ENCODE assay signal across 17 mouse cellular contexts in the genomic region with DNA sequence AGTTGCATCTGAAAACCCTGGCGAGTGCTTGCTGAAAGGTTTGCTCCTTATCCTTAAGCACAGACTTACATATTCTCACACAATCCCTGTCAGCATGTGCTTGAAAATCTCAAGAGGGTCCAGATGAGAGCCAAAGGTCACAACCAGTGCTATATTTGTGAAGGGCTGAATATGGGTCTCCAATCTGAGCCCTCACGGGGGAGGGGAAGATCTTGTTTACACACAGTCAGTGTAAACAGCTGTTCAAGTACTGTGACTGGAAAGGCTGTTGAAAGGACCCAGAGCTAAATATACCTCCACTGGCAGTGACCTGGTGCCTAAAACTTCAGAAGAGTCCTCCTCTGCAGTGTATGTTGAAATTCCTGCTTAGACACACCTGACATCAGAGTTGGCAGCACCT. TPM values are rescaled to one million over a fixed set of nuclear protein-coding genes. Genes with fewer than 3 reads are reported as not detected.
A peak's percentile ranks its signal among the peaks of the same experiment; 100 is the strongest.
DNase-seq lines count a peak whose midpoint lies in the region; ATAC-seq and TF ChIP-seq lines count a peak whose summit lies in the region.
"Had no signal": no experiment of that assay in that cellular context is flagged by ENCODE, and none has a peak within 500 bp of the region (broad histone marks: within the 10 kb centered on the region; RNA-seq: fewer than 3 reads in every experiment).

No protein-coding gene starts in this region.

- H3K4me2 ChIP-seq in kidney, embryonic 16.5 days (replicated peaks; ENCODE audit: low read depth, low read length): no peak overlapping the region
- no peak overlapping the region for H3K4me2 ChIP-seq in heart, embryonic 11.5 days
- no peak overlapping the region for H3K4me2 ChIP-seq in liver, embryonic 14.5 days (ENCODE audit: low read depth)
- H3K4me2 ChIP-seq: embryonic facial prominence, embryonic 12.5 days; forebrain, embryonic 15.5 days; hindbrain, embryonic 14.5 days; liver, embryonic 15.5 days had no signal

- no peak for TF ChIP-seq EP300 in liver, embryonic 14.5 days (IDR thresholded peaks at IDR 0.05; ENCODE audit: low read depth)

- no peak overlapping the region for H3K4me3 ChIP-seq in kidney, embryonic 16.5 days (ENCODE audit: low read length)
- H3K4me3 ChIP-seq in heart, embryonic 11.5 days (ENCODE audit: low read depth, low read length): no peak overlapping the region
- H3K4me3 ChIP-seq in liver, embryonic 14.5 days (ENCODE audit: insufficient read depth in 1 of 2, low read depth in 2 of 2, low read length in 2 of 2): no peak overlapping the region
- H3K4me3 ChIP-seq: embryonic facial prominence, embryonic 12.5 days; forebrain, embryonic 15.5 days; left cerebral cortex, adult 2 months; liver, embryonic 15.5 days had no signal

- no peak overlapping the region for H3K27ac ChIP-seq in kidney, embryonic 16.5 days (ENCODE audit: low read length)
- H3K27ac ChIP-seq in heart, embryonic 11.5 days (ENCODE audit: low read depth, low read length): no peak overlapping the region
- H3K27ac ChIP-seq in liver, embryonic 14.5 days: no peak overlapping the region
- H3K27ac ChIP-seq: embryonic facial prominence, embryonic 12.5 days; forebrain, embryonic 15.5 days; hindbrain, embryonic 14.5 days; left cerebral cortex, adult 2 months; liver, embryonic 15.5 days had no signal

- H3K27me3 ChIP-seq in kidney, embryonic 16.5 days (ENCODE audit: insufficient read depth, low read length): no peaks in the 10 kb centered on the region
- peaks cover 13% of the 10 kb centered on the region for H3K27me3 ChIP-seq in heart, embryonic 11.5 days (ENCODE audit: control insufficient read depth, insufficient read depth, low read length)
- no peaks in the 10 kb centered on the region for H3K27me3 ChIP-seq in liver, embryonic 14.5 days (ENCODE audit: control insufficient read depth, insufficient read depth, low read length)
- H3K27me3 ChIP-seq: embryonic facial prominence, embryonic 12.5 days; forebrain, embryonic 15.5 days; liver, embryonic 15.5 days had no signal

- TF ChIP-seq CTCF in liver, embryonic 14.5 days (IDR thresholded peaks at IDR 0.05; ENCODE audit: low read depth): no peak

- WGBS in kidney, embryonic 16.5 days: 61% methylated on average over 2 of the region's 2 CpGs
- 12% methylated on average over 2 of the region's 2 CpGs for WGBS in heart, embryonic 11.5 days (ENCODE audit: insufficient replicate concordance)
- WGBS in liver, embryonic 14.5 days (ENCODE audit: insufficient replicate concordance): 54% methylated on average over 2 of the region's 2 CpGs

- no peaks in the 10 kb centered on the region for H3K9me3 ChIP-seq in kidney, embryonic 16.5 days (ENCODE audit: low read length)
- no peaks in the 10 kb centered on the region for H3K9me3 ChIP-seq in heart, embryonic 11.5 days (replicated peaks; ENCODE audit: control insufficient read depth, low read length)
- no peaks in the 10 kb centered on the region for H3K9me3 ChIP-seq in liver, embryonic 14.5 days (ENCODE audit: control insufficient read depth, low read length)
- H3K9me3 ChIP-seq: embryonic facial prominence, embryonic 12.5 days; forebrain, embryonic 15.5 days; liver, embryonic 15.5 days had no signal

- H3K4me1 ChIP-seq in kidney, embryonic 16.5 days (ENCODE audit: insufficient read depth, low read length): peaks cover 21% of the 10 kb centered on the region
- 0 out of 2 replicates have a peak, but pooled peaks cover 3% of the 10 kb centered on the region for H3K4me1 ChIP-seq in heart, embryonic 11.5 days (ENCODE audit: control insufficient read depth, insufficient read depth, low read length)
- no peaks in the 10 kb centered on the region for H3K4me1 ChIP-seq in liver, embryonic 14.5 days (replicated peaks; ENCODE audit: control insufficient read depth in 2 of 2, insufficient read depth in 2 of 2, low read length in 1 of 2)
- H3K4me1 ChIP-seq: liver, embryonic 15.5 days had no signal

- no peaks in the 10 kb centered on the region for H3K36me3 ChIP-seq in kidney, embryonic 16.5 days (ENCODE audit: insufficient read depth, low read length)
- H3K36me3 ChIP-seq in heart, embryonic 11.5 days (ENCODE audit: control insufficient read depth, insufficient read depth, low read length): no peaks in the 10 kb centered on the region
- no peaks in the 10 kb centered on the region for H3K36me3 ChIP-seq in liver, embryonic 14.5 days (replicated peaks; ENCODE audit: control insufficient read depth, insufficient read depth, low read depth)
- H3K36me3 ChIP-seq: embryonic facial prominence, embryonic 12.5 days; forebrain, embryonic 15.5 days; liver, embryonic 15.5 days had no signal

- no peak for DNase-seq in kidney, adult 11 months
- DNase-seq in liver, embryonic 14.5 days (ENCODE audit: low read depth in 3 of 3, low spot score in 3 of 3): peak in 2 of 3 experiments; percentile 2 to 5
- DNase-seq in retina, embryonic 14.5 days (ENCODE audit: low spot score): peak; percentile 8
- DNase-seq in urinary bladder, postnatal 36 days (ENCODE audit: low spot score in 2 of 2): no peak
- no peak for DNase-seq in adrenal gland, adult 18-20 months (ENCODE audit: low spot score in 2 of 2)
- DNase-seq: adrenal gland, postnatal 36 days; cerebellum, adult 11 months; kidney, postnatal 10 days; spleen, adult 18-20 months; thymus, adult 2 months had no signal

- no peak overlapping the region for H3K9ac ChIP-seq in kidney, embryonic 16.5 days (replicated peaks; ENCODE audit: low read length)
- no peak overlapping the region for H3K9ac ChIP-seq in heart, embryonic 11.5 days (ENCODE audit: low read depth, low read length)
- no peak overlapping the region for H3K9ac ChIP-seq in liver, embryonic 14.5 days (replicated peaks)
- H3K9ac ChIP-seq: embryonic facial prominence, embryonic 12.5 days; forebrain, embryonic 15.5 days; hindbrain, embryonic 14.5 days; liver, embryonic 15.5 days had no signal

- ATAC-seq in kidney, embryonic 16.5 days (ENCODE audit: low FRiP score, low TSS enrichment): peak; percentile 54; the same call in 1 of the 2 replicates
- ATAC-seq in heart, embryonic 11.5 days (replicated peaks; ENCODE audit: insufficient number of reproducible peaks, low FRiP score, low TSS enrichment): peak; percentile 74
- no peak for ATAC-seq in liver, embryonic 14.5 days (ENCODE audit: insufficient read depth)
- ATAC-seq: forebrain, embryonic 15.5 days had no signal

RNA-seq across cellular contexts. Expression of a gene that starts 43.7 kb away (rescaled TPM):
- polyA plus RNA-seq in kidney, embryonic 16.5 days (2015; fragmentation: Nextera tagmentation; extraction: Ambion mirVana): 8.8 and 10.0 TPM in 2 replicates
- 1.4 and 2.4 TPM in 2 replicates for polyA plus RNA-seq in heart, embryonic 11.5 days (2014; fragmentation: Nextera tagmentation; extraction: Ambion mirVana)
- polyA plus RNA-seq in liver, embryonic 14.5 days (2012; rRNA removed): 0.03 TPM in 2 replicates
- polyA plus RNA-seq in liver, embryonic 14.5 days (2014; fragmentation: Nextera tagmentation; extraction: Ambion mirVana): 0.05 and 0.09 TPM in 2 replicates
- total RNA-seq in adrenal gland, adult 18-20 months (2021): under 1 TPM; 0.58 to 0.66 TPM

Comparison
In these comparisons a context has a peak if more than half of its experiments do, and no peak if none do; other contexts are left out.
1. DNase-seq: peak in liver, embryonic 14.5 days (2 of 3) and retina, embryonic 14.5 days (single experiment); none in kidney, adult 11 months (single experiment), urinary bladder, postnatal 36 days (0 of 2) and adrenal gland, adult 18-20 months (0 of 2).